Mouse (Mus musculus) ovary, adult 2 months (tissue): ENCODE data around the gene Dhdh. TPM values are rescaled to one million over a fixed set of nuclear protein-coding genes. Genes with fewer than 3 reads are reported as not detected.

ENCODE experiments used
- polyA plus RNA-seq: library from polyadenylated mRNA; depleted of rRNA; stranded (reverse); fragments of >200 nt; gene quantifications from 2 replicates; pipeline ENCODE4 v1.2.3, GENCODE M21; 2012; rRNA removed

Gene Dhdh
- polyA plus RNA-seq = 5.4 and 8.6 TPM in 2 replicates

DNA sequence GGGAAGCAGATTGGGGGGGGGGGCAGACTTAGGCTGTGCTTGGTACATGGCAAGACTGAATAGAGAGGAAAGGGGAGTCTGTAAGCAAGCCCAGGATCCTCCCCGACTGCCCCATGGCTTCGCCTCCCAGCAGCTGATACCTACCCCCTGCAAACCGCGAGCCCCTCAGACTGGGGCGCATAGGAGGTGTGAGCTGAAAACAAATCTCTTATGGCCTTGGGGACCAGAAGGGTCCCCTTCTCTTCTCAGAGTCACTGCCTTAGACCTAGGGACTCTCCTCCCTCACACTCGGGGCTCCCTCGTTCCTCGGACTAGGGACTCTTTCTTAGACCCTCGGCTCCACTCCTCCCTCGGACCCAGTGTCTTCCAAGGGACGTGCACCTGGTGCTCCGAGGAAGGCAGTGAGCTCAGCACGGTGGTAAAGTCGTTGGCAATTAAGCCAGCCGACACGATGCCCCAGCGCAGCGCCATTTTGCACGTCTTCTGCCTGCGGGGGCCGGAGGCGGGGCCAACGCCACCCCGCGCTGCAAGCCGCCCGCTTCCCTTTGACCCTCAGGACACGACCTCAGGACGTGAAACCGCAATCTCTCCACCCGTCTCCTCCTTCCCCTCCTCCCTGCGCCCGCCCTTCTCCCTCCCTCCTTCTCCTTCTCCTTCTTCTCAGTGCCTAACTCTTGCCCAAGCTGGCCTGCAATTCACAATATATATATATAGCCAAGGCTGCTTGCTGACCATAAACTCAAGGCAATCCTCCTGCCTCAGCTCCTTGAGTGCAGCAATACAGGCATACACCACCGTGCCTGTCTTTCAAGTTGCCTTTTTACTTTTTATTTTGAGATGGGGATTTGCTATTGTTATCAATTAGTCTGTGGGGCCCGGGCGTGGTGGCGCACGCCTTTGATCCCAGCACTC lies at the start of gene Dhdh:
TSS of gene Dhdh (minus strand) at position 513 of the 912 bp plus-strand sequence.

DNA sequence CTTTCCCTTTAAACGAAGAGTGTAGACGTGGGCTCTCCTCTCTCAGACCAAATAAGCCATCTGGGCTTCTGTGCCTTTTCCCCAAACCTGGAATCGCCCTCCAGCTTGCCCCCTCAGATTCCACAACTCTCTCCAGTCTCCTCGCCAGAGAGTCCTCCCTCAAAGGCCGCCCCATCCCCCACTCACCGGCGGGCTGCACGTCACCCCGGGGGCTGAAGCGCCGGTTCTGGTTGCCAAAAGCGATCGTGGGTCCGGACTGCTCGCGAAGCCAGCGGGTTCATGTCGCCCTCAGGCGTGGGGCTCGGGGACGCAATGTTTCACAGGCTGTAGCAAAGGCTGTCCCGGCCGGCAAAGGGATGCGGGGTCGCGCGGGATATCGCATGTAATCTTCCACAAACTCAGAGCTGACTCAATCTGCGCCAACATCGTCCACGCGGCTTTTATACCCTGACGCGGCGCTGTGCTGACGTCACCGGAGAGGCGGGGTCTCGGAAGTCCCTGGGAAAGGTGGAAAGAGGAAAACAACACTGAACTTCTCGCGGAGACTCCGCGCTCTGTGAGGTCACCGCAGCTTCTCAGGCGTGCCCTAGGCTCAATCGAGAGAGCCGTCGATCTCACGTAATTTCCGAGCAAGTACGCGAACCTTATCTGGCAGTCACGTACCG lies 37.3 kb upstream of the Dhdh start, which contains the start of the genes Ppp1r15a and Plekha4:
TSS of gene Ppp1r15a (minus strand) at position 460 of the 665 bp plus-strand sequence.
TSS of gene Plekha4 (plus strand) at position 522 of the 665 bp plus-strand sequence.

GRCm38 (mm10) chr7:45509912-45510787 lies 21.5 kb upstream of the Dhdh start, which contains the start of gene Nucb1:
Nucb1 (minus strand) TSS chr7:45510406.

GRCm38 (mm10) chr7:45486761-45487415 lies 1.7 kb downstream of the Dhdh start, which contains the start of gene Gm45808:
Gm45808 (minus strand) TSS chr7:45486811.

GRCm38 (mm10) chr7:45481374-45481927 lies 7.2 kb downstream of the Dhdh start, which contains the start of gene Tulp2:
Tulp2 (plus strand) TSS chr7:45481877.

GRCm38 (mm10) chr7:45466283-45467089 lies 22.1 kb downstream of the Dhdh start, which contains the start of gene Bax:
Bax (minus strand) TSS chr7:45466898.

GRCm38 (mm10) chr7:45459564-45460140 lies 29.0 kb downstream of the Dhdh start, which contains the start of gene Ftl1:
Ftl1 (minus strand) TSS chr7:45459884.

GRCm38 (mm10) chr7:45437521-45438276 lies 50.9 kb downstream of the Dhdh start, which contains the start of gene Ruvbl2:
Ruvbl2 (minus strand) TSS chr7:45438096.

DNA sequence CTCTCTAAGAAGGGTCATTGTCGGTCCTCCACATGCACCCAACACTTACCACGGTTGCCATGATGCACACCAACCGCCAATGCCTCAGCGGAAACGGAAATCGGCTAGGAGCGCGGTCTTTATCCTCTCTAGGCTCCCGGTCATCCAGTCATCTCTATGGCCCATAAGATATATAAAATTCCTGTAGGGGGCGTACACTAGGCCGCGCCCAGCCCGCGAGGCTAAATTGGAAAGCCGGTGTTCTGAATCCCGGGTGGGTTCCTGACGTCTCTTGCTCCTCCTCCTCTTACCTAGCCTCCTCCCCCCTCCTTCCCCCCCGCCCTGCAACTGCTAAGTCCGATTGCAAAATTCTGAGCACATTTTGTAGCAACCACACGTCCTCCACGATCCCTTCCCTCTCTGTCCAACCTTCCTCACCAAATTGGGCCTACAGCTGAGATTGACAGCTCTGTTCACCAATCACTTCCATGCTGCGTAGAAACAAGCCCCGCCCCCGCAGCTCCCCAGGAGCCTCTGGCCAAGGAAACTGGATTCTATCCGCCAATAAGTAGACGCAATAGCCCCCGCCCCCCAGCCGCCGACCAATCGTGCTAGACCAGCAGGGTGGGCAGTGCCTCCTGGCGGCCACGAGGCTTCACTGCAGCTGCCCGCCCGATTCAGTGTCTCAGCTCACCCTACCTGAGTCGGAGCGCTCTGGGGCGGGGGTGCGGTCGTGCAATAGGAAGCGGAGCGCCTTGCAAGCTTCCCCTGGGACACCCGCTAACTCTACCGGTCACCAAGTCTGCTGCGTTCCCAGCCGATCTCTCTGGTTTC lies 54.2 kb downstream of the Dhdh start, which contains the start of gene Gys1:
TSS of gene Gys1 (plus strand) at position 642 of the 813 bp plus-strand sequence.

Other genes with a start within 250 kb of the Dhdh start
- gene Cd37, start 249.7 kb downstream of the Dhdh start, polyA plus RNA-seq = 13.2 and 14.5 TPM in 2 replicates
- 0.15 and 0.40 TPM in 2 replicates for gene Slc6a16, start 247.7 kb downstream of the Dhdh start, polyA plus RNA-seq
- 0.24 TPM in 1 of 2 replicates, not detected in the other for gene Slc6a21, start 211.3 kb downstream of the Dhdh start, polyA plus RNA-seq
- gene Trpm4, start 155.0 kb downstream of the Dhdh start, polyA plus RNA-seq = 58.6 and 62.0 TPM in 2 replicates
- gene Hrc, start 153.5 kb downstream of the Dhdh start, polyA plus RNA-seq = 0.46 and 0.51 TPM in 2 replicates
- gene Ppfia3, start 121.8 kb downstream of the Dhdh start, polyA plus RNA-seq = 11.9 and 12.1 TPM in 2 replicates
- 43.0 and 49.1 TPM in 2 replicates for gene Lin7b, start 118.2 kb downstream of the Dhdh start, polyA plus RNA-seq
- gene Snrnp70, start 93.1 kb downstream of the Dhdh start, polyA plus RNA-seq = 271 and 341 TPM in 2 replicates
- 0.28 and 0.36 TPM in 2 replicates for gene Kcna7, start 83.2 kb downstream of the Dhdh start, polyA plus RNA-seq
- gene Ntf5, start 75.1 kb downstream of the Dhdh start, polyA plus RNA-seq = 3.7 and 3.9 TPM in 2 replicates
- 30.6 and 32.8 TPM in 2 replicates for gene Lhb, start 68.0 kb downstream of the Dhdh start, polyA plus RNA-seq
- 61.3 and 69.1 TPM in 2 replicates for gene Gys1, start 54.0 kb downstream of the Dhdh start, polyA plus RNA-seq
- 136 and 158 TPM in 2 replicates for gene Ruvbl2, start 50.7 kb downstream of the Dhdh start, polyA plus RNA-seq
- gene Ftl1, start 28.9 kb downstream of the Dhdh start, polyA plus RNA-seq = 3,494 and 4,463 TPM in 2 replicates
- 193 and 194 TPM in 2 replicates for gene Bax, start 21.9 kb downstream of the Dhdh start, polyA plus RNA-seq
- gene Tulp2, start 6.9 kb downstream of the Dhdh start, polyA plus RNA-seq = 33.8 and 34.3 TPM in 2 replicates
- gene Gm45808, start 2.0 kb downstream of the Dhdh start, polyA plus RNA-seq = not detected in 2 replicates
- gene Nucb1, start 21.6 kb upstream of the Dhdh start, polyA plus RNA-seq = 409 and 461 TPM in 2 replicates
- 57.1 and 60.9 TPM in 2 replicates for gene Ppp1r15a, start 37.5 kb upstream of the Dhdh start, polyA plus RNA-seq
- 29.4 and 35.1 TPM in 2 replicates for gene Plekha4, start 37.5 kb upstream of the Dhdh start, polyA plus RNA-seq
- gene Hsd17b14, start 66.1 kb upstream of the Dhdh start, polyA plus RNA-seq = 1.4 and 3.4 TPM in 2 replicates
- 129 and 164 TPM in 2 replicates for gene Bcat2, start 81.3 kb upstream of the Dhdh start, polyA plus RNA-seq
- 0.21 and 0.23 TPM in 2 replicates for gene Fgf21, start 126.7 kb upstream of the Dhdh start, polyA plus RNA-seq
- gene Fut1, start 128.5 kb upstream of the Dhdh start, polyA plus RNA-seq = 0.13 and 0.14 TPM in 2 replicates
- 0.38 and 0.40 TPM in 2 replicates for gene Izumo1, start 133.0 kb upstream of the Dhdh start, polyA plus RNA-seq
- 34.6 and 43.6 TPM in 2 replicates for gene Rasip1, start 138.7 kb upstream of the Dhdh start, polyA plus RNA-seq
- 9.0 and 9.6 TPM in 2 replicates for gene Mamstr, start 151.2 kb upstream of the Dhdh start, polyA plus RNA-seq
- gene Fut2, start 177.6 kb upstream of the Dhdh start, polyA plus RNA-seq = 8.6 and 9.1 TPM in 2 replicates
- gene Ntn5, start 195.2 kb upstream of the Dhdh start, polyA plus RNA-seq = 1.6 and 2.1 TPM in 2 replicates
- gene Sec1, start 205.6 kb upstream of the Dhdh start, polyA plus RNA-seq = 0.73 and 0.98 TPM in 2 replicates
- 18.0 and 20.0 TPM in 2 replicates for gene Car11, start 211.0 kb upstream of the Dhdh start, polyA plus RNA-seq
- 92.6 and 115 TPM in 2 replicates for gene Dbp, start 216.3 kb upstream of the Dhdh start, polyA plus RNA-seq
- gene Rpl18, start 226.7 kb upstream of the Dhdh start, polyA plus RNA-seq = 1,751 and 1,782 TPM in 2 replicates
- 88.6 and 89.2 TPM in 2 replicates for gene Sphk2, start 229.2 kb upstream of the Dhdh start, polyA plus RNA-seq
- 1.4 and 2.3 TPM in 2 replicates for gene Fam83e, start 232.4 kb upstream of the Dhdh start, polyA plus RNA-seq
- gene Spaca4, start 237.0 kb upstream of the Dhdh start, polyA plus RNA-seq = not detected in 2 replicates